Mouse (Mus musculus) T-helper 2 cell (primary cell): ENCODE data around the gene Mrc1.
"Not testable (repeated sequence)": the region's sequence is repeated elsewhere in the genome, so short reads cannot be mapped to it uniquely, and the experiment has no call there.

ENCODE experiments used
- in situ Hi-C: fragments of 300-600 bp; cut with MboI, MseI; formaldehyde crosslinking; loops from one replicate; pipeline ENCODE4 v1.15.1; 2025; ENCODE audit warnings: high pct_unique_total_duplicates

The Mrc1 gene

DNA sequence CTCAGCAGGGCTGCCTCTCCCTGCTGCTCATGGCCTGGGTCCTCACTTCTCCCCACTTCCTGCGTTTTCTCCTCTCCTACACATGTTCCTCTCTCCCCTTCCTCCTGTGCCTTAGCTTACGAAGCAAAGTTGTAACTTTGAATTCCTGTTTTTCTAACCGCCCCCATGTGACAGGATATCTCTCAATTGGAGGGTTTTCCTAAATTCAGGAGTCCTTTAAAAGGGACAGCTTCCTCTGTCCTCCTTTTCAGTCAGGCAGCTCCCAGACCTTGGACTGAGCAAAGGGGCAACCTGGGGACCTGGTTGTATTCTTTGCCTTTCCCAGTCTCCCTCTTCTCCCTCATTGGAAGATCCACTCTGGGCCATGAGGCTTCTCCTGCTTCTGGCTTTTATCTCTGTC lies at the start of gene Mrc1:
Mrc1 (plus strand) TSS at position 244 of the 400 bp plus-strand sequence.
- in situ Hi-C loops = no loop called here

DNA sequence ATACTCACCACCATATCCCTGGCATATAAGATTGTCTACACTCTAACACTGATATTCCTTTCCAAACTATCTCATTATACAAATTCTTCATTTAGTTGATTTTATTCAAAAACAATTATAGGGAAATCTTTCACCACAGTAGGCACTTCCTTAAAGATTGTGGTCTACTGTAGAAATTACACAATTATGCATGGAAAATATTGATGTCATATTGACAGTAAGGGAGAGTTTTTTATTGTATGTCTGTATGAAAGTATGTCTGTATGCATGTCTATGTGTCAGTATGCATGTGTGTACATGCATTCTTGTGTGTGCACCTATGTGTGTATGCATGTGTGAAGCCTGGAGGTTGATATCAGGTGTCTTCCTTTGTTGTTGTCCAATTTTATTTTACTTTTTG lies 44.8 kb upstream of the Mrc1 start:
- in situ Hi-C loops = no loop called here

DNA sequence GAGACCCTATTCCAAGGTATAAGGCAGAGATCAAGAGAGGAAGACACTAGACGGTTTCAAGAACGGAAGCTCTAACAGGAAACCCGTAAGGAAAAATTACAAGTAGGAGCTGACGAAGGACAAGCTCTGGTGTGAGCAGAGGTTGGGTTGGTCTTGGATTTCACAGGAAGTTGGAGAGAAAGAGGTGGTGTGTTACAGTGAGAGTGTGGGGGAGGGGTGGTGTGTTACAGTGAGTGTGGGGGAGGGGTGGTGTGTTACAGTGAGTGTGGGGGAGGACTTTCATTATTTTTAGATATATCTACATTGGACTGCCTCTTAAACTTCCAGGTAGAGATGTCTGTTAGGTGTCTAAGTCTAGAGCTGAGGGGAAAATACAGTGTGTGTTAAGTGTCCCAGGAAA lies 38.5 kb upstream of the Mrc1 start:
- in situ Hi-C loops = no loop called here

DNA sequence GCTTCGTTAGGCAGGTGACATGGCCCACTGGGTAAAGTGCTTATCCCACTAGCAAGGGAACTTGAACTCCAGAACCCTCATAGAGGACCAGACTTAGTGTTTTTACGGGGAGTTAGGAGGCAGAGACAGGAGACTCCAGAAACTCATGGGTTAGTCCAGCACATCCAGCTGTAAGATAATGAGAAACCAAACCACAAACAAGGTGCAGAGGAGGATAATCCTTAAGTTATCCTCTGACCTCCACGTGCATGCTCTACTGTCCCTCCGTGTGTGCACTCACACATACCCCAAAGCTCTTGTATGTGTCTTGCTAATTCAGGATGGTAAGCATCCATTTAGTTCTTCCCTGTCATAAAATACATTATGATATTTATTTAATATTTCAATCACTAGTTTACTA lies 37.6 kb upstream of the Mrc1 start:
- in situ Hi-C loops = no loop called here

DNA sequence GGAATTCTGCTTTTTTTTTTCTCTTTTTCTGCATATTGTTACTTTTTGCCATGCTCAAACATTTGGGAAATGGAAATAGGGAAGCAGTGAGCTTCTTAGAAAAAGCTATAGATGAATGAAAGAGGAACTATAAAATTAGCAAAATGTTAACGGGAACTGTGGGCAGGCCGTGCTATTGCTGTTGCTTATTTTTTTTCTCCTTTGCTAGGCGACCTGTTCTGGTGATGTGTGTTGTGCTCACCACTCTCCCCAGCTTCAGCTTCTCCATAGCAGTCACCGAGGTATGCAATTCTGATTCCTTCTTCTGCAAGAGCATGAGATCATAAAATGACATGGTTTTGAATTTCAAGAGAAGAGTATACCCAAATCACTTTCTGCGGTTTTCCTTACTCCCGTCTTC lies 37.1 kb upstream of the Mrc1 start:
- in situ Hi-C loops = no loop called here

DNA sequence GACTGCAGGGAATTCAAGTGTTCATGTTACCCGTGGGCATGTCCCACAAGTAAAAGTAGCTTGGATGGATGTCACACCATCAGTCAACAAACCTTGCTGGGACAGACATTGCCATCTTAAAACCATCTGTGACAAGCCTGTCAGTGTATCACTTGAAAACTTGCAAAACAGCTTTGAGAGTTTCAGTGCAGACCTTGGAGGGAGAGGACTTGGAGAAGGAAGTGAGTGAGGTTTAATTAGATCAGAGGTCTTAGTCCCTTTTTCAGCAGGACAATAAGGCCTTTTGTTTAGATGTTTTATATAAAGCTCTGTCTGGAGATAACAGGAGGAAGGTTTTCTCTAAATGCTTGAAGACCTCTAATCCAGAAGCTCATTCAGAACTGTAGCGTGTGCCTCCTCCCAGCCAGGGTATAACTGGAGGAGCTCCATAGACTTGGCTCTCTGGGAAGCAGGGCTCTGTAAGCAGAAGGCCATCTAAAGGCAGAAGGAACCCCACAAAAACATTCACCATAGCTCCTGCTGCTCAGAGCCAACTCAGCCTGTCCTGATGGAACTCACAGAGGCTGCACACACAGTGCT lies 30.8 kb upstream of the Mrc1 start:
- in situ Hi-C loops = not testable (repeated sequence)

DNA sequence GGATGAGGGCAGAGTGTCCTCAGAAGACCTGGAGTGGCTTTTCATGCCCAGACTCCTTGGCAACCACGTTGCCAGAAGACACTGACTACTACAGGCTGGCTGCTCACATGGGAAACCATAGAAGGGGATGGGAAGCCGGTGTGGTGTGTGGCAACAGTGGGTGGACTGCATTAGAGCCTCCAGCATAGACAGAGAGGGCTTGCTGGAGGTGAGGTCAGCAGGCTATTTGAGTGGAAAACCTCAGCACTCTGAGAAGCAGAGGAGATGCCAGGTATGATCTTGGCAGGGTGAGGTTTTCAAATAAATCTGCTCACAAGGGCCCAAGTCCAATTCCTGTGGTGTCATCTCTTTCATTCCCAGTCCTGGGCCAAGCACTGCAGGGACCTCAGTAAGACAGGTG lies 29.6 kb upstream of the Mrc1 start:
- in situ Hi-C loops = no loop called here

DNA sequence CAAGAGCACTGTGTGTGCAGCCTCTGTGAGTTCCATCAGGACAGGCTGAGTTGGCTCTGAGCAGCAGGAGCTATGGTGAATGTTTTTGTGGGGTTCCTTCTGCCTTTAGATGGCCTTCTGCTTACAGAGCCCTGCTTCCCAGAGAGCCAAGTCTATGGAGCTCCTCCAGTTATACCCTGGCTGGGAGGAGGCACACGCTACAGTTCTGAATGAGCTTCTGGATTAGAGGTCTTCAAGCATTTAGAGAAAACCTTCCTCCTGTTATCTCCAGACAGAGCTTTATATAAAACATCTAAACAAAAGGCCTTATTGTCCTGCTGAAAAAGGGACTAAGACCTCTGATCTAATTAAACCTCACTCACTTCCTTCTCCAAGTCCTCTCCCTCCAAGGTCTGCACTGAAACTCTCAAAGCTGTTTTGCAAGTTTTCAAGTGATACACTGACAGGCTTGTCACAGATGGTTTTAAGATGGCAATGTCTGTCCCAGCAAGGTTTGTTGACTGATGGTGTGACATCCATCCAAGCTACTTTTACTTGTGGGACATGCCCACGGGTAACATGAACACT lies 28.2 kb upstream of the Mrc1 start:
- in situ Hi-C loops = not testable (repeated sequence)

DNA sequence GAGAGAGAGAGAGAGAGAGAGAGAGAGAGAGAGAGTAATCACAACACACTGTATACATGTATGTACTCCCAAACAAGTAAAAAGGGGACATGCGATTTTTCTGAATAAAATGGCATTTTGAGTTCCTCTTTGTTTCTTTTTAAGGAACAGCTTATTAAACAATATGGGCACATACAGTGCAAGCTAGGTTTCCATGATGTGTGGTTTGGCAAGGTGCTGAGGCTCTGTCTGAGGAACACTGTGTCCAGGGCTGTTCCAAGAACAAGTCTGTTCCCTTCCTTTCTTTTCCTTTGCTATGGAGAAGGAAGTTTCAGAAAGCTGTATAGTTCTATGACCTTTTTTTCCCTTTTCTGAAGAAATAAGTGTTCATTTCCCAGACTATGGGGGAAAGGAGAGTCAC lies 24.9 kb upstream of the Mrc1 start:
- in situ Hi-C loops = no loop called here

DNA sequence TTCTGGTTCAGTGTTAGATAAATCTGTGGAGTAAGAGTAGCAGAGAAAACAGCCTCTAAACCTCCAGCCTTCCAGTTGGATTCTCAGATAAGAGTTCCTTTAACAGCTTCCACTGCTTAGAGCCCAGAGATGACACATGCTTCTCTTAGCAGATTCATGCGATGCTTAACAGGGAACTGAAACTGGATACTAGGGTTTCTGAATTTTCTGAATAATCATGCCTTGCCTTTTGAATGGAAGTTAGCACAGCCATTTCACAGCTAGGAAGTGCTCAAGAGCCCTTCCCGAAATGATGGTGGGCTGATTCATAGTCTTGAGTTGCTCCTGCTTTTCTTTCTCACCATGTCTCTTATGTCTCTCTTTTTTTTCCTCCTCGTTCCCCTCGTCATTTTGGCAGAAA lies 22.4 kb upstream of the Mrc1 start:
- in situ Hi-C loops = no loop called here

DNA sequence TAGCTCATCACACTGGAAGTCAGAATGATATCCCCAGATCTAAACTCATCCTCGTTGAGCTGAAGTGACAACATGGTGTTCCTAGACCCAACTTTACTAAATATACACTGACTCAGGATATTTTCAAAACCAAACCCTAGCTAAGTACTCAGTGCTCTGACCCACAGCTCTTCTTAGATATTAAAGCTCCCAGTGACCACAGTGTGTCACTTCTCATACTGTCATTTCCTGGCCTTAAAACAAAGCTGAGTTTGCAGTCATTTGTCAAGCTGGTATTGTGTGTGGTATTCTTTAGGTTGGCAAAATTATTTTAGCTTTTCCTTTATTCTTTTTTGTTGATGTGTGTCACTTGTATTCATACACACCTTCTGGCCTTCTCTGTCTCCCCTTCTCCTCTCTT lies 18.5 kb upstream of the Mrc1 start:
- in situ Hi-C loops = no loop called here

DNA sequence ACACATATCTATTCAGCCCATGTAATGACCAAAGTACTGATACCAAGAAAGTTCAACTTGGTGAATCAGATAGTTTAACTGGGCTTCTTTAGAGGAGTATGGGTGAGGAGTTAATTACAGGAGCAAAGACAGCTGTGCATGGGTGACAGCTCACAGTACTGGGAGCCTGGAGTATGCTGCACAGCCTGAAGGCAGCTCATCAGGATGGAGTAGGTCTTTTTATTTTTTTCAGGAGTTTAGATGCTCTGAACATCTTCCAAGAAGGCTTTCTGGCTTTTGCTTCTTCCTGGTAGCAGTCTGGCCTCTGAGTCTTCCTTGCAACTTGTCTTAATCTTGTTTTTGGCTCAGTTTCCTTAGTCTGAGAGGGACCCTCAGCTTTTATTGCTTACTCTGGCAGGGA lies 17.6 kb upstream of the Mrc1 start:
- in situ Hi-C loops = no loop called here

DNA sequence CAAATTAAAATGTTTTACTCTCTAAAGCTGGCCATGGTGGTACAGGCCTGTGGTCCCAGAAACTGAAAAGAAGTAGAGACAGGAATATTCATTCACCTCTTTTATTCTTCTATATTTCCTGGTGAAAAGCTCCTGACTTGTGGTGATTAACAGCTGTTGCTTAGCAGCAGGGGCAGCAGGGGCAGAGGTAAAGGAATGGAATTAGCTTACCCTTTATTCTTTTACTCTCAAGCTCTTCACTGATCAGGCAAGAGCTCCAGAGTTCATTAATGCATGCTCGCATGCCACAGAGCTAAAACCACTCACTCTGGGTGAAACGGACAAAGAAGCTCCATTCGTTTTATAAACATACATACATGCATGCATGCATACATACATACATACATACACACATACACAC lies 14.4 kb upstream of the Mrc1 start:
- in situ Hi-C loops = no loop called here

DNA sequence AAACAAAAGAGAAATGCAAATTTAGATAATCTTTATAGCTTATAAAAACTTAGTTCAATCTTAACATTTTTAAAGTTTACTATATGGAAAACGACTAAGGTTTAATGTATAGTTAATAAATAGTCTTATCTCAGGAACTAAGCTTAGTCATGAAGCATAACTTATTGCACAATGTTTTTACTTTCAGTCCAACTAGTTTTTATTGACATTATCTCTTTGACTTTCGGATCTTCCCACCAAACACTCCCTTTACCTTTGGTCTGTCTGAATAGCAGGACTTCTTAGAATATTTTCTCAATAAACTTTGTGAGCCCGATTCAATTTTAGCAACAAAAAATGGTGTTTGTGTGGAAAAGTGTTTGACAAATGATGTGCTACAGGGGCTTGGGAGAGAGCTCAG lies 12.5 kb upstream of the Mrc1 start:
- in situ Hi-C loops = no loop called here

DNA sequence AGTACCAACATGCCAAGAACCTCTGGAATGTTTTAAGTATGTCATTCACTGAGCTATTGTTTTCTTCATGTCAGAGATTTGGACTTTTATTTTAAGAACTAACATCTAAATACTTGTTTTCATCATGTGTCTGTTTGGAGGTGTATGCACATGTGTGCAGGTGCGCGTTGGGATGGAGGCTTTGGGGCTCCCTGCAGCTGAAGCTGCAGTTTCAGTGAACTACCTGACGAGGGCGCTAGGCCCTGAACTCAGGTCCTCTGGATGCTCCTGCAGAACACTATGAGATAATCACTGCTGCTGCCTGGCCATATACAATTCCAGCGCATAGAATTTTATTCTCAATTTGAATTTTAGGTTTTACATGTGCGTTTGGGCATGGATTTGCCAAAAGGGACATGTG lies 11.1 kb upstream of the Mrc1 start:
- in situ Hi-C loops = no loop called here

DNA sequence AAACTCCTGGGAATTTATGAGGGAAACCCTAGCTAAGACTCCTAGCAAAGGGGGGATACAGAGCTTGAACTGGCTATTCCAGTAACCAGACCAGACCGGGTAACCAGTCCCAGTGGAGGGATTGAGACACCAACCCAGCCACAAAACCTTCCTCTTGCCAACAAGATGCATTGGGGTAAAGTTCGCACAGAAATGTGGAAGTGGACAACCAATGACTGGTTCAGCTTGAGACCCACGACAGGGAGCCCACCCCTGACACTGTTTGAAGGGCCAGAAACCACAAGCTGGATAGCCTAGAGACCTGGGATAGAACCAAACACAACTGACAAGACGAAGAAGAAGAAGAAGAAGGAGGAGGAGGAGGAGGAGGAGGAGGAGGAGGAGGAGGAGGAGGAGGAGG lies 4.8 kb upstream of the Mrc1 start:
- in situ Hi-C loops = no loop called here

DNA sequence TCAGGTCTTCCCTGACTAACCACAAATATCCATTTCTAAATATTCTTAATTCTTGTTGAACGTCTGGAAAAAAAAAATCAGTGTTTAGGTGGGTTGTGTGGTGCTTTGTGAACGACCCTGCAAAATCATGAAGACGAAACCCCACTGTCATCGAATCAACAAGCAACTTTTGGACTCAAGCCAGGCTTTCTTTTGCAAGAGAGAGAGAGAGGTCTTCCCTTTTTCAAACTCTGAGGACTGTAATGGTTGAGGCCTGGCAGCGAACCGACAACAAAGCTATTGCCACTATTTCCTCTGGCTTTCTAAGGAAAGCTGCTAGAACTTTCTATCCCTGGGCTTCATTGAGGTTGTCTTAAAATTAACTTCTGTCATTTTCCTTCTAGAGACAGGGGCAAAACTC lies 697 bp upstream of the Mrc1 start:
- in situ Hi-C loops = no loop called here

DNA sequence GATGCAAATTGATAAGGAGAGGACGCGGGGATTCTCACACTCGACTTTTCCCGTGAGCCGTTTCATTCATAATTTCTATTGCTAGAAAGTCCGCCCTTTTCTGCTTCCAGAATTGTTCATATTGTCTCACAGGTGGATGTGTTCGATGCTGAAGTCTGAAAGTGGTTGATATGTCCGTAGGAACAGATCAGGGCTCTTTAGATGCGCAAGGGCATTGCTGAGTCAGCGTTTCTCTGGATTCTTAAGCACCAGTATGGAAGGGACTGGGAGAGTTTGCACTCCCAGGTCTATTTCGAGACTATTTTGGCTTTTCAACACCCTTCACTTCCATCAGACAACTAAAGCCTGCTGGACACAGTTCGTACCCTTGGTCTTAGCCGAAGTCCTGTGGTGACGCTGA lies 787 bp downstream of the Mrc1 start:
- in situ Hi-C loops = loop anchor here (10.0 kb wide), 1 partner anchor 1875 kb away; no protein-coding TSS in a partner anchor

DNA sequence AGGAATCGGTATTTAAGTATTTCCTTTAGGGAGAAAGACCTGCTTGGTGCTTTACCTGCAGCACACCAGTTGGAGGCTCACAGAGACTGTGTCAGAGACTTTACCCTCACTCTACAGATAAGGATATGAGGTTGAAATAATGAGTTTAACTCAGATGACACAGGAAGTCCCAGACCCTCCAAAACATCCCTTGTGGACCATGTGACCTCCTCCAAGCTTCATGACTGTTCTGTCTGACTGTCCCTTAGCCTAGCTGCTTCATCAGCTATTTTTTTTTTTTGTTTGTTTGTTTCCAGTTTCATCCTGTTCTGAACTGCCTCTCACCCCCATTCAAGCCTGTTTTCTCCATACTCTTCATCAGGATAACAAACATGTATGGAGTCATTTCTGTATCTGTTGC lies 3.7 kb downstream of the Mrc1 start:
- in situ Hi-C loops = loop anchor here (10.0 kb wide), 1 partner anchor 1878 kb away; no protein-coding TSS in a partner anchor

DNA sequence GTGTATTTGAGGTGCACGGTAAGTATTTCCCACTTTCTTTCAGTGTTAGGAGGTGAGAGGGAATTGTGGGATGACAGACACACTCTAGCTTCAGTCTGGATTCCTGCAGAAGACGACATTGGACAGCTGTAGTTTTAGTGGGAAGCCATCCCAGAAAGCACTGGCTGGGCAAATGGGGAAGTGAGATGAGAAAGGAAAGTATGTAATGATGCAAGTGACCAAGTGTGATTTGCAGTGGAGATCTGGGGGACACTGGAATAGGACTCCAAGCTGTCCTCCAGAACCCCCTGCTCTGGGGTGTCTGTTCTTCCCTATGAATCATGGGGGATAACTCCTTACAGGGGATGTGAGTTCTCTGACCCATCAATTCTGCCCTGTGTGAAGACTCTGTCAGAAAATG lies 4.8 kb downstream of the Mrc1 start:
- in situ Hi-C loops = loop anchor here (10.0 kb wide), 1 partner anchor 1879 kb away; no protein-coding TSS in a partner anchor

DNA sequence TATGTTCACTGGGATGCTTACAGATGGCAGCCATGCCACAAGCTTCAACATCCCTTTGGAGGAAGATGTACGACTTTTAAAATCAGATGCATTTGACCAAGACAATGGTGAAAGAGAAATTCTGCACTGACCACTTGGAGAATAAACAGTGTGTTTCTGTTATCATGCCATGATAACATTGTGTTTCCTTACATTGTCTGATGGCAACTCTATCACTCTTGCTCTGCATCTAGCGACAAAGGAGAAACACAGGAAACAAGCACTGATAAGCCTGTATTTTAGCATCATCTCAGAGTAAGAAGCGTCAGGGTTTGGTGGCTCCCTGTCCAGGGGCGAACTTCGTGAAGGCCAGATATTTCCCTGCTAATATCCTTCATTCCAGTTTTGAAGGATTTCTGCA lies 6.1 kb downstream of the Mrc1 start:
- in situ Hi-C loops = loop anchor here (10.0 kb wide), 1 partner anchor 1881 kb away; no protein-coding TSS in a partner anchor

DNA sequence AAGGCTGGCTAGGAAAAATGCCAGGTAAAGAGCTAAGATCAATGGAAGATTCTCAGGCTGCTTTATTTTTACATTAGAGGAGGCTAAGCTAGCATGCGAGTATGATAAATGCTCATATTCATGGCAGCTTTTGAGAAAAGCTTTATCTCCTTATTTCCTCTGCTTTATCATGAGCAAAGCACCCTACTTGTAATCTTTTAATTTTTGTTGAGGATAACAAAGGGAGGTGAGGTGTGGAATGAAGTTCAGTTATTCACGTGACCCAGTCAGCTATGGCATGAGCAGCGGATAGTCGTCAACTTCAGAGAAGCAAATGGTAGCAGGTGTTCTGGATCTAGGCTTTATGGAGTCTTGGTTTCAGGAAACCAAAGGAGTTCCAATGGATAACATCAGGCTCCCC lies 7.7 kb downstream of the Mrc1 start:
- in situ Hi-C loops = loop anchor here (10.0 kb wide), 1 partner anchor 1882 kb away; no protein-coding TSS in a partner anchor

DNA sequence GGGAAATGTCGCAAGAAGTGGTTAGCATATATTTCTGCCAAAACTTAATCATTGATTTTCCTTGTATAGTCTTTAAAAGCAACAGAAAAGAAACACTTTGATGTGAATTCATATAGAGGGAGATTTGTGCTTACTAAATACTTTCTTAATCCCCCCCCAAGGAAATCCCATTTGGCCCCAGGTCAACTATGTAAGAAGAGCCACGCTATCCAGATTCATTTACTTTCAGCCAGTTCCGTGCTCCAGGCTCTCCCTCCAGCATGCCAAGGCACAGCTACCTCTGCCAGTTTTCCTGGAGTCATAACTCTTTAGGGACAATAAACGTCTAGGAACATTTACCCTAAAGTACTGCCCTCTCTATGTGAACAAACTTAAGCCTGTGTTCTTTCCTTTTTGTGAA lies 8.5 kb downstream of the Mrc1 start:
- in situ Hi-C loops = loop anchor here (10.0 kb wide), 1 partner anchor 1883 kb away; no protein-coding TSS in a partner anchor

DNA sequence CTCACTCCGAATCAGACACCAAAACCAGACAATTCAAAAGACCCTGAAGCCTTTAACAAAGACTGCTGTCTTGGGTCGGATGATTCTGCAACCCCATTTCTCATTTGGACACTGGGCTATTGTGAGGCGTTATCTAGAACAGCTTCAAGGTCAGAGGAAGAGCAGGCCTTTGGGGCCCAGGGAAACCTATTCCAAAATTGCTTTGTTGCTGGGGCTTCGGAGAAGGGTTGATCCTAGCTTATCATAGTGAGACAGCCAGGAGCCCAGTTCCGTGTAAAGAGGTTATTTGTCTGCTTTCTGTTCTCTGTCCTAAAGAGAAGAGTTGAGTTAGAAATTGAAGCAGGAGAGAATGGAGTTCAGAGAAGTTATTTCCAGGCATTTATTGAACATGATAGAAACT lies 10.0 kb downstream of the Mrc1 start:
- in situ Hi-C loops = loop anchor here (10.0 kb wide), 1 partner anchor 1884 kb away; no protein-coding TSS in a partner anchor
